Mouse (Mus musculus) lung, postnatal 0 days (tissue): ENCODE results near the gene Map4k2. TPM values are rescaled to one million over a fixed set of nuclear protein-coding genes. Genes with fewer than 3 reads are reported as not detected.
A peak's percentile ranks its signal among the peaks of the same experiment; 100 is the strongest.

Experiments
- ATAC-seq: fragments of 200-750 bp; cut with Nextera tagmentation; 2 replicates; pipeline ENCODE4 v1.8.0; 2017; ENCODE audit warnings: moderate library complexity
- DNase-seq: peaks from one replicate; pipeline ENCODE4 v3.0.0-alpha.2; 2016; ENCODE audit warnings: low spot score
- H3K27ac ChIP-seq: fragments of 300-500 bp; sonication (generic); 2 replicates; pipeline ENCODE4 v1.5.1; 2014; ENCODE audit warnings: antibody characterized with exemption, mild to moderate bottlenecking, low read length, mixed read lengths
- H3K27me3 ChIP-seq: fragments of 300-500 bp; sonication (generic); replicated peaks from 2 replicates; pipeline ENCODE4 v1.6.1; 2014; ENCODE audit warnings: low read length, mixed read lengths; ENCODE audit not compliant: insufficient read depth
- H3K36me3 ChIP-seq: fragments of 300-500 bp; sonication (generic); 2 replicates; pipeline ENCODE4 v1.6.1; 2014; ENCODE audit warnings: low read length, mixed read lengths; ENCODE audit not compliant: insufficient read depth
- H3K4me1 ChIP-seq: fragments of 300-500 bp; sonication (generic); 2 replicates; pipeline ENCODE4 v1.6.1; 2014; ENCODE audit warnings: antibody characterized with exemption, low read depth, low read length, mixed read lengths; ENCODE audit not compliant: insufficient read depth
- H3K4me2 ChIP-seq: fragments of 300-500 bp; sonication (generic); replicated peaks from 2 replicates; pipeline ENCODE4 v1.6.1; 2014; ENCODE audit warnings: low read depth, mild to moderate bottlenecking, low read length, moderate library complexity, mixed read lengths
- H3K4me3 ChIP-seq: fragments of 300-500 bp; sonication (generic); 2 replicates; pipeline ENCODE4 v1.5.1; 2014; ENCODE audit warnings: low read depth, low read length
- H3K9ac ChIP-seq: fragments of 300-500 bp; sonication (generic); replicated peaks from 2 replicates; pipeline ENCODE4 v1.6.1; 2014; ENCODE audit warnings: low read depth, mild to moderate bottlenecking
- H3K9me3 ChIP-seq: fragments of 300-500 bp; sonication (generic); 2 replicates; pipeline ENCODE4 v1.6.1; 2016; ENCODE audit warnings: low read length, mixed read lengths
- CTCF ChIP-seq: IDR thresholded peaks from 2 replicates; pipeline ENCODE4 v1.5.1; 2016; ENCODE audit warnings: antibody characterized with exemption, mild to moderate bottlenecking
- EP300 ChIP-seq: IDR thresholded peaks from 2 replicates; pipeline ENCODE4 v1.6.1; 2016; ENCODE audit warnings: antibody characterized with exemption, mild to moderate bottlenecking, control low read depth
- WGBS: fragments of 180-500 bp; shearing (Covaris S2); extraction: QIAGEN DNeasy Blood & Tissue Kit; methylation state at CpG from one replicate; pipeline ENCODE4 v1.1.7; 2014; 5-methylcytosine and 5-hydroxymethylcytosine counted together
- polyA plus RNA-seq: library from polyadenylated mRNA; unstranded; fragments of >200 nt; fragmentation: Nextera tagmentation; extraction: Ambion mirVana; gene quantifications from 2 replicates; pipeline ENCODE4 v1.2.1, GENCODE M21; 2015

Map4k2 gene
- polyA plus RNA-seq, 1 experiment from 2014 or later, result 22.5 TPM

- no peak for DNase-seq
- peak overlapping the region; percentile 16; the same call in 1 of the 2 replicates for H3K4me3 ChIP-seq
- no peak overlapping the region for H3K27ac ChIP-seq
- no peaks in the 10 kb centered on the region for H3K27me3 ChIP-seq
- TF ChIP-seq CTCF, result no peak
- TF ChIP-seq EP300, result no peak
- WGBS, result 12% methylated on average over 16 of the region's 16 CpGs
- H3K9ac ChIP-seq, result no peak overlapping the region
- no peaks in the 10 kb centered on the region for H3K9me3 ChIP-seq
- H3K4me2 ChIP-seq, result peak overlapping the region; percentile 44
- H3K4me1 ChIP-seq, result peaks cover 7% of the 10 kb centered on the region; the same call in 1 of the 2 replicates
- peak; percentile 21; the same call in 1 of the 2 replicates for ATAC-seq
- no peaks in the 10 kb centered on the region for H3K36me3 ChIP-seq
Observed at GRCm38 (mm10) chr19:6389803-6390202, 48.9 kb downstream of the Map4k2 start.

- H3K4me1 ChIP-seq, result peaks cover 7% of the 10 kb centered on the region; the same call in 1 of the 2 replicates
- H3K9ac ChIP-seq, result no peak overlapping the region
- H3K27me3 ChIP-seq, result no peaks in the 10 kb centered on the region
- no peaks in the 10 kb centered on the region for H3K36me3 ChIP-seq
- H3K4me3 ChIP-seq, result no peak overlapping the region
- WGBS, result 48% methylated on average over 6 of the region's 6 CpGs
- TF ChIP-seq EP300 (no peak), CTCF (no peak)
- H3K9me3 ChIP-seq, result no peaks in the 10 kb centered on the region
- ATAC-seq (no peak), DNase-seq (no peak)
- H3K4me2 ChIP-seq, result no peak overlapping the region
- H3K27ac ChIP-seq, result no peak overlapping the region
Observed at GRCm38 (mm10) chr19:6390251-6390650, 49.3 kb downstream of the Map4k2 start.

GRCm38 (mm10) chr19:6392743-6393393 is 51.9 kb downstream of the Map4k2 start:
- WGBS, result 95% methylated on average over 14 of the region's 14 CpGs
- H3K9me3 ChIP-seq, result no peaks in the 10 kb centered on the region
- no peak overlapping the region for H3K4me3 ChIP-seq
- H3K9ac ChIP-seq, result no peak overlapping the region
- no peak for ATAC-seq
- no peaks in the 10 kb centered on the region for H3K27me3 ChIP-seq
- no peak overlapping the region for H3K27ac ChIP-seq
- no peaks in the 10 kb centered on the region for H3K36me3 ChIP-seq
- TF ChIP-seq CTCF (peak; percentile 51), EP300 (no peak)
- DNase-seq, result no peak
- peaks cover 7% of the 10 kb centered on the region; the same call in 1 of the 2 replicates for H3K4me1 ChIP-seq
- H3K4me2 ChIP-seq, result no peak overlapping the region

GRCm38 (mm10) chr19:6393637-6394036 is 52.7 kb downstream of the Map4k2 start:
- no peak for DNase-seq
- TF ChIP-seq EP300, result no peak
- no peak for TF ChIP-seq CTCF
- 93% methylated on average over 16 of the region's 16 CpGs for WGBS
- H3K4me3 ChIP-seq, result no peak overlapping the region
- H3K27me3 ChIP-seq, result no peaks in the 10 kb centered on the region
- no peak for ATAC-seq
- no peaks in the 10 kb centered on the region for H3K36me3 ChIP-seq
- H3K9ac ChIP-seq, result no peak overlapping the region
- no peak overlapping the region for H3K27ac ChIP-seq
- no peak overlapping the region for H3K4me2 ChIP-seq
- H3K4me1 ChIP-seq, result peaks cover 7% of the 10 kb centered on the region; the same call in 1 of the 2 replicates
- H3K9me3 ChIP-seq, result no peaks in the 10 kb centered on the region

- Histone ChIP-seq H3K27me3 (no peaks in the 10 kb centered on the region), H3K9ac (no peak overlapping the region), H3K9me3 (no peaks in the 10 kb centered on the region), H3K4me2 (no peak overlapping the region), H3K27ac (no peak overlapping the region), H3K36me3 (no peaks in the 10 kb centered on the region), H3K4me3 (no peak overlapping the region), H3K4me1 (peaks cover 3% of the 10 kb centered on the region; the same call in 1 of the 2 replicates)
- 89% methylated on average over 5 of the region's 5 CpGs for WGBS
- ATAC-seq (no peak), DNase-seq (no peak)
- TF ChIP-seq CTCF, result no peak
- TF ChIP-seq EP300, result no peak
Observed at GRCm38 (mm10) chr19:6396237-6396636, 55.3 kb downstream of the Map4k2 start.

- no peaks in the 10 kb centered on the region for H3K9me3 ChIP-seq
- no peaks in the 10 kb centered on the region for H3K27me3 ChIP-seq
- H3K4me1 ChIP-seq, result peaks cover 3% of the 10 kb centered on the region; the same call in 1 of the 2 replicates
- H3K9ac ChIP-seq, result no peak overlapping the region
- 78% methylated on average over 22 of the region's 22 CpGs for WGBS
- no peak overlapping the region for H3K27ac ChIP-seq
- no peak overlapping the region; the same call in 1 of the 2 replicates for H3K4me2 ChIP-seq
- DNase-seq, result no peak
- ATAC-seq, result no peak
- no peak overlapping the region for H3K4me3 ChIP-seq
- H3K36me3 ChIP-seq, result no peaks in the 10 kb centered on the region
- TF ChIP-seq EP300, result no peak
Observed at GRCm38 (mm10) chr19:6397582-6398249, 56.8 kb downstream of the Map4k2 start.
